Mouse (Mus musculus) kidney, postnatal 0 days (tissue): Measurements from ENCODE around the gene Gigyf2. TPM values are rescaled to one million over a fixed set of nuclear protein-coding genes. Genes with fewer than 3 reads are reported as not detected.

Source experiments
- ATAC-seq: fragments of 200-750 bp; cut with Nextera tagmentation; replicated peaks from 2 replicates; pipeline ENCODE4 v1.8.0; 2017; ENCODE audit warnings: low read depth, moderate number of reproducible peaks, moderate TSS enrichment, moderate library complexity; ENCODE audit not compliant: low FRiP score
- DNase-seq: peaks from one replicate; pipeline ENCODE4 v3.0.0-alpha.2; 2016; ENCODE audit warnings: low spot score
- H3K27ac ChIP-seq: fragments of 300-500 bp; sonication (generic); 2 replicates; pipeline ENCODE4 v1.5.1; 2014; ENCODE audit warnings: mild to moderate bottlenecking
- H3K27me3 ChIP-seq: fragments of 300-500 bp; sonication (generic); 2 replicates; pipeline ENCODE4 v1.6.1; 2014; ENCODE audit warnings: low read length, mixed read lengths; ENCODE audit not compliant: insufficient read depth
- H3K36me3 ChIP-seq: fragments of 300-500 bp; sonication (generic); 2 replicates; pipeline ENCODE4 v1.6.1; 2014; ENCODE audit warnings: low read length, mixed read lengths; ENCODE audit not compliant: insufficient read depth
- H3K4me1 ChIP-seq: fragments of 300-500 bp; sonication (generic); replicated peaks from 2 replicates; pipeline ENCODE4 v1.6.1; 2014; ENCODE audit warnings: antibody characterized with exemption, low read length, mixed read lengths; ENCODE audit not compliant: insufficient read depth
- H3K4me2 ChIP-seq: fragments of 300-500 bp; sonication (generic); 2 replicates; pipeline ENCODE4 v1.6.1; 2014; ENCODE audit warnings: mild to moderate bottlenecking, low read length, moderate library complexity, mixed read lengths
- H3K4me3 ChIP-seq: fragments of 300-500 bp; sonication (generic); replicated peaks from 2 replicates; pipeline ENCODE4 v1.5.1; 2014; ENCODE audit warnings: low read depth, low read length
- H3K9ac ChIP-seq: fragments of 300-500 bp; sonication (generic); 2 replicates; pipeline ENCODE4 v1.6.1; 2014; ENCODE audit warnings: low read depth, low read length
- H3K9me3 ChIP-seq: fragments of 300-500 bp; sonication (generic); replicated peaks from 2 replicates; pipeline ENCODE4 v1.6.1; 2016; ENCODE audit warnings: low read length, inconsistent platforms, mixed read lengths
- CTCF ChIP-seq: IDR thresholded peaks from 2 replicates; pipeline ENCODE4 v1.5.1; 2016; ENCODE audit warnings: antibody characterized with exemption, low read depth, mild to moderate bottlenecking, moderate library complexity
- WGBS: fragments of 180-500 bp; shearing (Covaris S2); extraction: QIAGEN DNeasy Blood & Tissue Kit; methylation state at CpG from one replicate; pipeline ENCODE4 v1.1.7; 2014; 5-methylcytosine and 5-hydroxymethylcytosine counted together
- polyA plus RNA-seq: library from polyadenylated mRNA; unstranded; fragments of >200 nt; fragmentation: Nextera tagmentation; extraction: Ambion mirVana; gene quantifications from 2 replicates; pipeline ENCODE4 v1.2.1, GENCODE M21; 2015

Gigyf2 gene
- polyA plus RNA-seq, 1 experiment from 2014 or later, result 44.1 TPM

GRCm38 (mm10) chr1:87315431-87315830, 11.4 kb upstream of the Gigyf2 start:
- WGBS, result 93% methylated on average over 2 of the region's 2 CpGs
- Histone ChIP-seq H3K36me3 (no peaks in the 10 kb centered on the region), H3K4me2 (no peak overlapping the region), H3K27ac (no peak overlapping the region), H3K27me3 (no peaks in the 10 kb centered on the region), H3K9ac (no peak overlapping the region), H3K4me1 (no peaks in the 10 kb centered on the region), H3K4me3 (no peak overlapping the region), H3K9me3 (peaks cover 7% of the 10 kb centered on the region; the same call in 1 of the 2 replicates)
- ATAC-seq, result no peak
- DNase-seq, result no peak
- no peak for TF ChIP-seq CTCF

- TF ChIP-seq CTCF, result no peak
- Histone ChIP-seq H3K4me3 (no peak overlapping the region), H3K4me1 (no peaks in the 10 kb centered on the region), H3K27ac (no peak overlapping the region), H3K27me3 (no peaks in the 10 kb centered on the region), H3K9me3 (peaks cover 7% of the 10 kb centered on the region; the same call in 1 of the 2 replicates), H3K36me3 (no peaks in the 10 kb centered on the region), H3K9ac (no peak overlapping the region), H3K4me2 (no peak overlapping the region)
- DNase-seq (no peak), ATAC-seq (no peak)
- 75% methylated on average over 2 of the region's 2 CpGs for WGBS
Observed at GRCm38 (mm10) chr1:87315894-87316293, 10.9 kb upstream of the Gigyf2 start.

- 22% methylated on average over 3 of the region's 3 CpGs for WGBS
- Histone ChIP-seq H3K4me1 (no peaks in the 10 kb centered on the region), H3K9ac (no peak overlapping the region), H3K36me3 (no peaks in the 10 kb centered on the region), H3K4me2 (no peak overlapping the region), H3K27ac (peak overlapping the region; percentile 34), H3K27me3 (no peaks in the 10 kb centered on the region), H3K4me3 (no peak overlapping the region), H3K9me3 (peaks cover 7% of the 10 kb centered on the region; the same call in 1 of the 2 replicates)
- DNase-seq, result peak; percentile 12
- no peak for TF ChIP-seq CTCF
- ATAC-seq, result peak; percentile 66
Observed at GRCm38 (mm10) chr1:87316672-87317071, 10.1 kb upstream of the Gigyf2 start.

GRCm38 (mm10) chr1:87321071-87321470, 5.7 kb upstream of the Gigyf2 start:
- 11% methylated on average over 1 of the region's 1 CpGs for WGBS
- peaks cover 7% of the 10 kb centered on the region; the same call in 1 of the 2 replicates for H3K9me3 ChIP-seq
- no peak overlapping the region for H3K27ac ChIP-seq
- H3K36me3 ChIP-seq, result no peaks in the 10 kb centered on the region
- ATAC-seq (no peak), DNase-seq (no peak)
- no peaks in the 10 kb centered on the region for H3K4me1 ChIP-seq
- no peak overlapping the region for H3K4me2 ChIP-seq
- H3K27me3 ChIP-seq, result no peaks in the 10 kb centered on the region
- H3K4me3 ChIP-seq, result no peak overlapping the region
- H3K9ac ChIP-seq, result no peak overlapping the region
- TF ChIP-seq CTCF, result no peak

- ATAC-seq (no peak), DNase-seq (no peak)
- Histone ChIP-seq H3K36me3 (no peaks in the 10 kb centered on the region), H3K9me3 (peaks cover 7% of the 10 kb centered on the region; the same call in 1 of the 2 replicates), H3K4me1 (no peaks in the 10 kb centered on the region), H3K4me2 (no peak overlapping the region), H3K27ac (no peak overlapping the region), H3K27me3 (no peaks in the 10 kb centered on the region), H3K4me3 (no peak overlapping the region), H3K9ac (no peak overlapping the region)
- 92% methylated on average over 3 of the region's 3 CpGs for WGBS
- TF ChIP-seq CTCF, result no peak
Observed at GRCm38 (mm10) chr1:87322778-87323177, 4.0 kb upstream of the Gigyf2 start.

GRCm38 (mm10) chr1:87324649-87325048, 2.1 kb upstream of the Gigyf2 start:
- no peaks in the 10 kb centered on the region for H3K36me3 ChIP-seq
- no peak overlapping the region for H3K4me3 ChIP-seq
- no peak overlapping the region for H3K27ac ChIP-seq
- no peak overlapping the region for H3K4me2 ChIP-seq
- no peak for TF ChIP-seq CTCF
- no peaks in the 10 kb centered on the region for H3K4me1 ChIP-seq
- no peak for ATAC-seq
- no peaks in the 10 kb centered on the region for H3K27me3 ChIP-seq
- H3K9me3 ChIP-seq, result peaks cover 7% of the 10 kb centered on the region; the same call in 1 of the 2 replicates
- H3K9ac ChIP-seq, result no peak overlapping the region
- no peak for DNase-seq
